Mouse (Mus musculus) CH12.LX (cell line): ENCODE results near the gene Cops3. TPM values are rescaled to one million over a fixed set of nuclear protein-coding genes. Genes with fewer than 3 reads are reported as not detected.

ENCODE experiments used
- DNase-seq: peaks from one replicate; pipeline ENCODE4 v3.0.0-alpha.2; 2013; ENCODE audit errors: extremely low read depth
- H3K27ac ChIP-seq: 2 replicates; pipeline ENCODE4 v1.5.1; 2012; ENCODE audit warnings: low read depth, mild to moderate bottlenecking, control low read depth, moderate library complexity; ENCODE audit not compliant: insufficient read depth
- H3K27me3 ChIP-seq: replicated peaks from 2 replicates; pipeline ENCODE3; 2012; ENCODE audit warnings: inconsistent platforms
- H3K36me3 ChIP-seq, 2 experiments: replicated peaks in 1 of 2; 2 replicates each; pipeline versions ENCODE3 to v1.6.1; 2012; ENCODE audit warnings: inconsistent platforms in 1 of 2, low read length in 1 of 2, mild to moderate bottlenecking in 1 of 2, mixed read lengths in 1 of 2, moderate library complexity in 1 of 2; ENCODE audit not compliant: control insufficient read depth in 1 of 2, insufficient read depth in 1 of 2
- H3K4me1 ChIP-seq, 2 experiments: 2 replicates each; pipeline ENCODE4 v1.6.1; 2012; ENCODE audit warnings: inconsistent platforms in 1 of 2, moderate library complexity in 1 of 2; ENCODE audit not compliant: insufficient read depth in 2 of 2, control insufficient read depth in 1 of 2
- H3K4me2 ChIP-seq: 2 replicates; pipeline ENCODE4 v1.6.1; 2012; ENCODE audit warnings: low read depth, mild to moderate bottlenecking, control low read depth; ENCODE audit not compliant: poor library complexity, insufficient read depth, severe bottlenecking
- H3K4me3 ChIP-seq, 3 experiments: fragments of 150-350 bp in 1 of 3; sonication (generic) in 1 of 3; replicated peaks in 1 of 3; 2 replicates each; pipeline versions ENCODE3 to v1.5.1; 2011 to 2012; ENCODE audit warnings: low read depth in 2 of 3, low read length in 2 of 3, mild to moderate bottlenecking in 2 of 3, moderate library complexity in 2 of 3, control low read depth in 1 of 3, improper control_type of control experiment in 1 of 3, inconsistent platforms in 1 of 3, mixed read lengths in 1 of 3; ENCODE audit not compliant: poor library complexity in 1 of 3
- H3K79me2 ChIP-seq: replicated peaks from 2 replicates; pipeline ENCODE4 v1.6.1; 2012; ENCODE audit warnings: mild to moderate bottlenecking, moderate library complexity; ENCODE audit not compliant: control insufficient read depth, poor library complexity, insufficient read depth, severe bottlenecking; ENCODE audit errors: extremely low read depth
- H3K9ac ChIP-seq: 2 replicates; pipeline ENCODE4 v1.6.1; 2012; ENCODE audit warnings: low read depth, mild to moderate bottlenecking, control low read depth, moderate library complexity; ENCODE audit not compliant: insufficient read depth
- H3K9me3 ChIP-seq: replicated peaks from 2 replicates; pipeline ENCODE3; 2012; ENCODE audit warnings: low read length, inconsistent platforms, mixed read lengths
- BHLHE40 ChIP-seq: IDR thresholded peaks from 2 replicates; pipeline ENCODE4 v1.6.1; 2011; ENCODE audit warnings: mild to moderate bottlenecking, low read depth, low read length, improper control_type of control experiment
- CHD1 ChIP-seq: IDR thresholded peaks from 2 replicates; pipeline ENCODE4 v1.6.1; 2012; ENCODE audit warnings: low read depth, low read length, improper control_type of control experiment, inconsistent platforms
- CTCF ChIP-seq, 2 experiments: IDR thresholded peaks in 1 of 2; conservative IDR thresholded peaks in 1 of 2; 2 replicates each; pipeline ENCODE4 v1.5.1; 2011 to 2012; ENCODE audit warnings: low read depth in 2 of 2, low read length in 2 of 2, improper control_type of control experiment in 1 of 2, inconsistent platforms in 1 of 2, mild to moderate bottlenecking in 1 of 2, moderate library complexity in 1 of 2
- E2F4 ChIP-seq: IDR thresholded peaks from 2 replicates; pipeline ENCODE4 v1.6.1; 2011; ENCODE audit warnings: low read depth, low read length, improper control_type of control experiment; ENCODE audit not compliant: insufficient replicate concordance
- ELF1 ChIP-seq: IDR thresholded peaks from 2 replicates; pipeline ENCODE4 v1.6.1; 2014; ENCODE audit warnings: low read depth, mild to moderate bottlenecking, inconsistent platforms, low read length, improper control_type of control experiment
- EP300 ChIP-seq: IDR thresholded peaks from 2 replicates; pipeline ENCODE4 v1.6.1; 2011; ENCODE audit warnings: low read length, improper control_type of control experiment
- ETS1 ChIP-seq: conservative IDR thresholded peaks from 2 replicates; pipeline ENCODE4 v1.6.1; 2012; ENCODE audit warnings: low read depth, mild to moderate bottlenecking, inconsistent platforms, low read length, improper control_type of control experiment, moderate library complexity
- GABPA ChIP-seq: IDR thresholded peaks from 2 replicates; pipeline ENCODE4 v1.6.1; 2012; ENCODE audit warnings: low read depth, low read length, improper control_type of control experiment, inconsistent platforms; ENCODE audit not compliant: insufficient replicate concordance
- JUN ChIP-seq: IDR thresholded peaks from 2 replicates; pipeline ENCODE4 v1.6.1; 2011; ENCODE audit warnings: low read depth, mild to moderate bottlenecking, low read length, improper control_type of control experiment, moderate library complexity; ENCODE audit not compliant: insufficient read depth
- JUND ChIP-seq: conservative IDR thresholded peaks from 2 replicates; pipeline ENCODE4 v1.6.1; 2011; ENCODE audit warnings: low read depth, low read length, improper control_type of control experiment
- KAT2A ChIP-seq: IDR thresholded peaks from 2 replicates; pipeline ENCODE4 v1.6.1; 2012; ENCODE audit warnings: low read length, improper control_type of control experiment, inconsistent platforms; ENCODE audit not compliant: insufficient replicate concordance
- MAFK ChIP-seq: IDR thresholded peaks from 2 replicates; pipeline ENCODE4 v1.6.1; 2011; ENCODE audit warnings: low read length, improper control_type of control experiment; ENCODE audit not compliant: insufficient replicate concordance
- MAX ChIP-seq: IDR thresholded peaks from 2 replicates; pipeline ENCODE4 v1.6.1; 2011; ENCODE audit warnings: low read length, improper control_type of control experiment
- MAZ ChIP-seq: IDR thresholded peaks from 2 replicates; pipeline ENCODE4 v1.6.1; 2012; ENCODE audit warnings: low read depth, mild to moderate bottlenecking, inconsistent platforms, low read length, improper control_type of control experiment, moderate library complexity
- MEF2A ChIP-seq: IDR thresholded peaks from 2 replicates; pipeline ENCODE4 v1.6.1; 2014; ENCODE audit warnings: low read depth, mild to moderate bottlenecking, inconsistent platforms, low read length, improper control_type of control experiment, borderline replicate concordance
- MXI1 ChIP-seq: IDR thresholded peaks from 2 replicates; pipeline ENCODE4 v1.6.1; 2011; ENCODE audit warnings: mild to moderate bottlenecking, low read depth, low read length, improper control_type of control experiment
- MYC ChIP-seq: IDR thresholded peaks from 2 replicates; pipeline ENCODE4 v1.6.1; 2011; ENCODE audit warnings: low read depth, mild to moderate bottlenecking, improper control_type of control experiment, low read length
- NRF1 ChIP-seq: IDR thresholded peaks from 2 replicates; pipeline ENCODE4 v1.6.1; 2014; ENCODE audit warnings: low read depth, mild to moderate bottlenecking, inconsistent platforms, low read length, improper control_type of control experiment, moderate library complexity
- PAX5 ChIP-seq: IDR thresholded peaks from 2 replicates; pipeline ENCODE4 v1.6.1; 2012; ENCODE audit warnings: low read length, inconsistent platforms, mixed read lengths
- POLR2A ChIP-seq: IDR thresholded peaks from 2 replicates; pipeline ENCODE4 v1.6.1; 2011; ENCODE audit warnings: low read depth, mild to moderate bottlenecking, improper control_type of control experiment, low read length
- POLR2AphosphoS2 ChIP-seq: IDR thresholded peaks from 2 replicates; pipeline ENCODE4 v1.6.1; 2011; ENCODE audit warnings: low read depth, low read length, improper control_type of control experiment
- RAD21 ChIP-seq: IDR thresholded peaks from 2 replicates; pipeline ENCODE4 v1.6.1; 2011; ENCODE audit warnings: low read depth, mild to moderate bottlenecking, low read length, improper control_type of control experiment, moderate library complexity
- RCOR1 ChIP-seq: conservative IDR thresholded peaks from 2 replicates; pipeline ENCODE4 v1.6.1; 2012; ENCODE audit warnings: low read depth, mild to moderate bottlenecking, inconsistent platforms, low read length, improper control_type of control experiment
- SIN3A ChIP-seq: IDR thresholded peaks from 2 replicates; pipeline ENCODE4 v1.6.1; 2012; ENCODE audit warnings: low read length, improper control_type of control experiment, inconsistent platforms
- SMC3 ChIP-seq: IDR thresholded peaks from 2 replicates; pipeline ENCODE4 v1.6.1; 2011; ENCODE audit warnings: low read depth, low read length, improper control_type of control experiment
- TBP ChIP-seq: conservative IDR thresholded peaks from 2 replicates; pipeline ENCODE4 v1.6.1; 2011; ENCODE audit warnings: low read depth, low read length, improper control_type of control experiment
- TCF12 ChIP-seq: IDR thresholded peaks from 2 replicates; pipeline ENCODE4 v1.6.1; 2014; ENCODE audit warnings: low read depth, mild to moderate bottlenecking, inconsistent platforms, low read length, improper control_type of control experiment
- USF1 ChIP-seq: IDR thresholded peaks from 2 replicates; pipeline ENCODE4 v1.6.1; 2014; ENCODE audit warnings: low read depth, mild to moderate bottlenecking, inconsistent platforms, low read length, improper control_type of control experiment
- ZC3H11A ChIP-seq: IDR thresholded peaks from 2 replicates; pipeline ENCODE4 v1.6.1; 2012; ENCODE audit warnings: low read depth, mild to moderate bottlenecking, inconsistent platforms, low read length, improper control_type of control experiment
- ZKSCAN1 ChIP-seq: IDR thresholded peaks from 2 replicates; pipeline ENCODE4 v1.6.1; 2012; ENCODE audit warnings: low read depth, inconsistent platforms, low read length, improper control_type of control experiment, borderline replicate concordance
- ZMIZ1 ChIP-seq: IDR thresholded peaks from 2 replicates; pipeline ENCODE4 v1.6.1; 2012; ENCODE audit warnings: low read depth, mild to moderate bottlenecking, inconsistent platforms, low read length, improper control_type of control experiment
- dilution Hi-C: fragments of 300-500 bp; cut with MboI; formaldehyde crosslinking; loops from 2 replicates; pipeline ENCODE4 v1.14.3; 2020; ENCODE audit warnings: low sequenced_read_pairs; ENCODE audit not compliant: extremely low pct_unique_long_range_greater_than_20kb, extremely low pct_ligation_motif_present
- in situ Hi-C: fragments of 300-500 bp; cut with MboI; formaldehyde crosslinking; loops from 3 replicates; pipeline ENCODE4 v1.14.3; 2019; ENCODE audit warnings: low sequenced_read_pairs, low pct_ligation_motif_present, low pct_unique_long_range_greater_than_20kb, mixed read lengths
- polyA plus RNA-seq: library from polyadenylated mRNA; unstranded; fragments of >175 nt; gene quantifications from 2 replicates; pipeline ENCODE4 v1.2.1, GENCODE M21; 2012; ENCODE audit warnings: low read depth; ENCODE audit not compliant: insufficient read length
- total RNA-seq, 2 experiments: library from RNA; depleted of rRNA; stranded (reverse); fragments of 300-350 nt in 1 of 2; fragments of >200 nt in 1 of 2; gene quantifications; 2 replicates each; pipeline ENCODE4 v1.2.3; 2012 to 2014

The Cops3 gene
- total and polyA plus RNA-seq, 3 experiments, result 128 to 317 (median 267) TPM

GRCm38 (mm10) chr11:59885217-59885986 lies 45.8 kb upstream of the Cops3 start:
- DNase-seq, result no peak
- dilution Hi-C loops (no loop called here), in situ Hi-C loops (no loop called here)
- no peak overlapping the region for H3K4me3 ChIP-seq
- H3K79me2 ChIP-seq, result no peaks in the 10 kb centered on the region
- H3K36me3 ChIP-seq, result no peaks in the 10 kb centered on the region
- no peak overlapping the region for H3K9ac ChIP-seq
- TF ChIP-seq CTCF (conservative IDR thresholded peaks at IDR 0.05 in 1 of 2, IDR thresholded peaks at IDR 0.05 in 1 of 2; ENCODE audit: low read depth in 2 of 2, low read length in 2 of 2), result peak in 1 of 2 experiments; percentile 46; a peak in 2 of 4 replicates
- TF ChIP-seq NRF1, result no peak
- TF ChIP-seq SMC3, result peak; percentile 32
- peak; percentile 44 for TF ChIP-seq RAD21
- no peak for TF ChIP-seq E2F4
- TF ChIP-seq, all 38 proteins: peak for 3
- Histone ChIP-seq H3K9me3 (peaks cover 15% of the 10 kb centered on the region), H3K27me3 (no peaks in the 10 kb centered on the region), H3K4me2 (no peak overlapping the region), H3K4me1 (peaks cover 0 to 21% of the 10 kb centered on the region in 2 experiments; a peak in 2 of 4 replicates), H3K27ac (no peak overlapping the region)

GRCm38 (mm10) chr11:59880031-59880430 lies 40.4 kb upstream of the Cops3 start:
- in situ Hi-C loops, result no loop called here
- H3K9me3 ChIP-seq, result no peaks in the 10 kb centered on the region
- dilution Hi-C loops, result no loop called here
- peaks cover 21 to 40% of the 10 kb centered on the region in 2 experiments for H3K36me3 ChIP-seq
- DNase-seq, result peak; percentile 82
- H3K79me2 ChIP-seq, result no peaks in the 10 kb centered on the region
- no peak overlapping the region for H3K4me2 ChIP-seq
- H3K4me3 ChIP-seq, result no peak overlapping the region
- peaks cover 0 to 10% of the 10 kb centered on the region in 2 experiments; a peak in 2 of 4 replicates for H3K4me1 ChIP-seq
- H3K27ac ChIP-seq, result no peak overlapping the region
- H3K9ac ChIP-seq, result no peak overlapping the region
- no peaks in the 10 kb centered on the region for H3K27me3 ChIP-seq
- TF ChIP-seq GABPA, result no peak
- no peak for TF ChIP-seq ZMIZ1
- TF ChIP-seq TBP, result no peak
- TF ChIP-seq CHD1, result no peak
- TF ChIP-seq KAT2A, result no peak
- no peak for TF ChIP-seq MAFK
- no peak for TF ChIP-seq E2F4
- TF ChIP-seq USF1, result no peak
- TF ChIP-seq JUN, result no peak
- no peak for TF ChIP-seq MYC
- TF ChIP-seq ELF1, result 0 out of 2 replicates have a peak, but pooled peaks have one; percentile 12
- TF ChIP-seq MAX, result no peak
- no peak for TF ChIP-seq POLR2A
- TF ChIP-seq SMC3, result peak; percentile 98
- no peak for TF ChIP-seq EP300
- no peak for TF ChIP-seq MXI1
- TF ChIP-seq PAX5, result no peak
- no peak for TF ChIP-seq ETS1
- TF ChIP-seq SIN3A, result no peak
- no peak for TF ChIP-seq MAZ
- no peak for TF ChIP-seq ZKSCAN1
- no peak; the same call in none of the 2 replicates for TF ChIP-seq RAD21
- no peak for TF ChIP-seq TCF12
- 0 out of 2 replicates have a peak, but pooled peaks have one; percentile 9 for TF ChIP-seq BHLHE40
- TF ChIP-seq RCOR1, result 0 out of 2 replicates have a peak, but pooled peaks have one; percentile 35
- peak; percentile 87 for TF ChIP-seq ZC3H11A
- TF ChIP-seq POLR2AphosphoS2, result no peak
- TF ChIP-seq JUND, result 0 out of 2 replicates have a peak, but pooled peaks have one; percentile 32
- TF ChIP-seq MEF2A, result peak; percentile 43; the same call in 1 of the 2 replicates
